Mouse (Mus musculus) central nervous system, embryonic 11.5 days (tissue): ENCODE data around the gene Dhrs7b. TPM values are rescaled to one million over a fixed set of nuclear protein-coding genes. Genes with fewer than 3 reads are reported as not detected.

Source experiments
- polyA plus RNA-seq: library from polyadenylated mRNA; depleted of rRNA; stranded (reverse); fragments of >200 nt; gene quantifications from 2 replicates; pipeline ENCODE4 v1.2.3, GENCODE M21; 2012; rRNA removed

Gene Dhrs7b
- polyA plus RNA-seq, result 10.2 and 16.1 TPM in 2 replicates

DNA sequence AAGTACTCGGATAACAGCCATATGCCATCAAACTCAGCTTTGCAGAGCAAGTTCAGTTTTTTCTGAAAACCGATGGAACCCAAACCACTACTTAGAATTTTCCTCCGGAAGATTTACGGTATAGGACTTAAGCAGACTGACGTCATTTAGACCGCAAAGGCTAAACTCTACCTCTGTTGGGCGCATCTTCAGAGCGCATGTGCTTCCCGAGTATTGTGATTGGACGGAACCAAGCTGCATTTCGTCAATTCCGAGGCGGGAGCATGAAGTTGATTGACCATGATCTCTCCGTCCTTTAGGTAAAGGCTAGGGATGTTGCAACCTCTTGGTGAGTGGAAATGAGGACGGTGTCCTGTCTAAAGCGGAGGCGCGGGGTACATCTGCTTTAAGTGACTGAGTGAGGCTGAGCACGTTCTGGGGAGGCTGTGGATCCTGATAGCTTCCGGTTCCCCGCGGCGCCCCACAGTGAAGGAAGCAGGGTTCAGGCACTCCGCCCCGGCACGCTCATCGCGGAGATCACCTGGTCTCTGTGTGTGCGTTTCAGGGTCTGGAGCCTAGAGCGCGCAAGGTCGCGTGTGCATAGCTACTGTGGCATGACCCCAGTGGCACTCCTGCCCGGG, at the start of gene Dhrs7b:
Gene Dhrs7b (plus strand): TSS at position 199 of the 620 bp plus-strand sequence.

DNA sequence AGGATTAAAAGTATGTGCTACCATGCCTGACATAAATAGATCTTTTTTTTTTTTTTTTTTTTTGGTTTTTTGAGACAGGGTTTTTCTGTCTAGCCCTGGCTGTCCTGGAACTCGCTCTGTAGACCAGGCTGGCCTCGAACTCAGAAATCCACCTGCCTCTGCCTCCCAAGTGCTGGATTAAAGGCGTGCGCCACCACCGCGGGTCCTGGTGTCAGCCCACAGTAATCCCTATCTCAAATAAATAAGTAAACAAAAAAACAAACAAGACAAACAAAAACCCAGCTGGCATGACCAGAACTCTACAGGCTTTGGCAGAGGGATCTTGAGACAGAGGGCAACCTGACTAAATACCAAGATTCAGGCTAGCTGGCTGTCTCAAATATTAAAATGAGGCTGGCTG, 18.8 kb upstream of the Dhrs7b start, which contains the start of gene Shmt1:
Gene Shmt1 (minus strand): TSS at position 101 of the 400 bp plus-strand sequence.

DNA sequence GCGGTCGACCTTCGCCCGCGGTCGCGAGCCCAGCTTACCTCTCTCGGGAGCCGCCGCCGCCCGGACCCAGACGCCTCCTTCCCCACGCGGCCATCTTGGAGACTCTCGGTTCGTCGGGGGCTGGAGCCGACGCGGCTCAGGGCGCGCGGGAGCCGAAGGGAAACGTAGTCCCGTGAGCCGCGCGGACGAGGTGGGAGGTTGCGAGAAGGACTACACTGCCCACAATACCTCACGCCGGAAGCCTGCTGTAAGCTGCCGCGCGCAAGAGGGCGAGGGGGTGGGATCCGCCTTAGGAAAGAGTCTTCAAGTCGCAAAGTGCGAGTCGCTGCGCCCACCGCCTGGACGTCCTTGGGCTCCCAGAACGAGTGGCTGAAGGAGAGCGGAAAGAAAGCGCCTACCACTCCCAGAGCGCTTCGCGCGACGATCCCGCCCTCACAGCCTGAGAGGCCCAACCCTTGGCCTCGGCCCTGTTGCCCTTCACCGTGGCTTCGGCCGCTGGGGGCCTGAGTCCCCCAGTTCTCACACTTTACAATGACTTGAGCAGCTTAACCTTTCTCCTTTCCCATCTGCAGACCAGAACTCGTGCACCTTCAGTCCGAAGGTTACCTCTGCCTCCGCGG, 48.4 kb downstream of the Dhrs7b start, which contains the start of gene Tmem11:
Gene Tmem11 (minus strand): TSS at position 598 of the 620 bp plus-strand sequence.

Other genes with a start within 250 kb of the Dhrs7b start
- gene Llgl1, start 130.9 kb upstream of the Dhrs7b start, polyA plus RNA-seq, result 107 and 133 TPM in 2 replicates
- gene Flii, start 103.4 kb upstream of the Dhrs7b start, polyA plus RNA-seq, result 101 and 103 TPM in 2 replicates
- 15.7 and 17.4 TPM in 2 replicates for gene Mief2, start 102.2 kb upstream of the Dhrs7b start, polyA plus RNA-seq
- 15.9 and 17.1 TPM in 2 replicates for gene Top3a, start 53.3 kb upstream of the Dhrs7b start, polyA plus RNA-seq
- gene Smcr8, start 53.1 kb upstream of the Dhrs7b start, polyA plus RNA-seq, result 8.9 and 11.0 TPM in 2 replicates
- 36.1 and 36.3 TPM in 2 replicates for gene Shmt1, start 18.9 kb upstream of the Dhrs7b start, polyA plus RNA-seq
- gene Tmem11, start 48.6 kb downstream of the Dhrs7b start, polyA plus RNA-seq, result 58.6 and 66.9 TPM in 2 replicates
- gene Natd1, start 84.1 kb downstream of the Dhrs7b start, polyA plus RNA-seq, result 14.0 and 27.5 TPM in 2 replicates
- gene Map2k3, start 101.4 kb downstream of the Dhrs7b start, polyA plus RNA-seq, result 16.7 and 23.8 TPM in 2 replicates
- 0.95 and 2.4 TPM in 2 replicates for gene Kcnj12, start 191.9 kb downstream of the Dhrs7b start, polyA plus RNA-seq